Mouse (Mus musculus) CH12.LX (cell line): ENCODE data around the gene Hacd4. TPM values are rescaled to one million over a fixed set of nuclear protein-coding genes. Genes with fewer than 3 reads are reported as not detected.
A peak's percentile ranks its signal among the peaks of the same experiment; 100 is the strongest.

ENCODE experiments used
- DNase-seq: peaks from one replicate; pipeline ENCODE4 v3.0.0-alpha.2; 2013; ENCODE audit errors: extremely low read depth
- H3K27ac ChIP-seq: 2 replicates; pipeline ENCODE4 v1.5.1; 2012; ENCODE audit warnings: low read depth, mild to moderate bottlenecking, control low read depth, moderate library complexity; ENCODE audit not compliant: insufficient read depth
- H3K27me3 ChIP-seq: replicated peaks from 2 replicates; pipeline ENCODE3; 2012; ENCODE audit warnings: inconsistent platforms
- H3K36me3 ChIP-seq, 2 experiments: replicated peaks in 1 of 2; 2 replicates each; pipeline versions ENCODE3 to v1.6.1; 2012; ENCODE audit warnings: inconsistent platforms in 1 of 2, low read length in 1 of 2, mild to moderate bottlenecking in 1 of 2, mixed read lengths in 1 of 2, moderate library complexity in 1 of 2; ENCODE audit not compliant: control insufficient read depth in 1 of 2, insufficient read depth in 1 of 2
- H3K4me1 ChIP-seq, 2 experiments: 2 replicates each; pipeline ENCODE4 v1.6.1; 2012; ENCODE audit warnings: inconsistent platforms in 1 of 2, moderate library complexity in 1 of 2; ENCODE audit not compliant: insufficient read depth in 2 of 2, control insufficient read depth in 1 of 2
- H3K4me2 ChIP-seq: 2 replicates; pipeline ENCODE4 v1.6.1; 2012; ENCODE audit warnings: low read depth, mild to moderate bottlenecking, control low read depth; ENCODE audit not compliant: poor library complexity, insufficient read depth, severe bottlenecking
- H3K4me3 ChIP-seq, 3 experiments: fragments of 150-350 bp in 1 of 3; sonication (generic) in 1 of 3; replicated peaks in 1 of 3; 2 replicates each; pipeline versions ENCODE3 to v1.5.1; 2011 to 2012; ENCODE audit warnings: low read depth in 2 of 3, low read length in 2 of 3, mild to moderate bottlenecking in 2 of 3, moderate library complexity in 2 of 3, control low read depth in 1 of 3, improper control_type of control experiment in 1 of 3, inconsistent platforms in 1 of 3, mixed read lengths in 1 of 3; ENCODE audit not compliant: poor library complexity in 1 of 3
- H3K79me2 ChIP-seq: replicated peaks from 2 replicates; pipeline ENCODE4 v1.6.1; 2012; ENCODE audit warnings: mild to moderate bottlenecking, moderate library complexity; ENCODE audit not compliant: control insufficient read depth, poor library complexity, insufficient read depth, severe bottlenecking; ENCODE audit errors: extremely low read depth
- H3K9ac ChIP-seq: 2 replicates; pipeline ENCODE4 v1.6.1; 2012; ENCODE audit warnings: low read depth, mild to moderate bottlenecking, control low read depth, moderate library complexity; ENCODE audit not compliant: insufficient read depth
- H3K9me3 ChIP-seq: replicated peaks from 2 replicates; pipeline ENCODE3; 2012; ENCODE audit warnings: low read length, inconsistent platforms, mixed read lengths
- BHLHE40 ChIP-seq: IDR thresholded peaks from 2 replicates; pipeline ENCODE4 v1.6.1; 2011; ENCODE audit warnings: mild to moderate bottlenecking, low read depth, low read length, improper control_type of control experiment
- CHD1 ChIP-seq: IDR thresholded peaks from 2 replicates; pipeline ENCODE4 v1.6.1; 2012; ENCODE audit warnings: low read depth, low read length, improper control_type of control experiment, inconsistent platforms
- CHD2 ChIP-seq: IDR thresholded peaks from 2 replicates; pipeline ENCODE4 v1.6.1; 2011; ENCODE audit warnings: low read length, improper control_type of control experiment
- E2F4 ChIP-seq: IDR thresholded peaks from 2 replicates; pipeline ENCODE4 v1.6.1; 2011; ENCODE audit warnings: low read depth, low read length, improper control_type of control experiment; ENCODE audit not compliant: insufficient replicate concordance
- EP300 ChIP-seq: IDR thresholded peaks from 2 replicates; pipeline ENCODE4 v1.6.1; 2011; ENCODE audit warnings: low read length, improper control_type of control experiment
- GABPA ChIP-seq: IDR thresholded peaks from 2 replicates; pipeline ENCODE4 v1.6.1; 2012; ENCODE audit warnings: low read depth, low read length, improper control_type of control experiment, inconsistent platforms; ENCODE audit not compliant: insufficient replicate concordance
- HCFC1 ChIP-seq: IDR thresholded peaks from 2 replicates; pipeline ENCODE4 v1.6.1; 2012; ENCODE audit warnings: low read depth, mild to moderate bottlenecking, inconsistent platforms, low read length, improper control_type of control experiment
- JUND ChIP-seq: conservative IDR thresholded peaks from 2 replicates; pipeline ENCODE4 v1.6.1; 2011; ENCODE audit warnings: low read depth, low read length, improper control_type of control experiment
- KAT2A ChIP-seq: IDR thresholded peaks from 2 replicates; pipeline ENCODE4 v1.6.1; 2012; ENCODE audit warnings: low read length, improper control_type of control experiment, inconsistent platforms; ENCODE audit not compliant: insufficient replicate concordance
- MEF2A ChIP-seq: IDR thresholded peaks from 2 replicates; pipeline ENCODE4 v1.6.1; 2014; ENCODE audit warnings: low read depth, mild to moderate bottlenecking, inconsistent platforms, low read length, improper control_type of control experiment, borderline replicate concordance
- MXI1 ChIP-seq: IDR thresholded peaks from 2 replicates; pipeline ENCODE4 v1.6.1; 2011; ENCODE audit warnings: mild to moderate bottlenecking, low read depth, low read length, improper control_type of control experiment
- MYC ChIP-seq: IDR thresholded peaks from 2 replicates; pipeline ENCODE4 v1.6.1; 2011; ENCODE audit warnings: low read depth, mild to moderate bottlenecking, improper control_type of control experiment, low read length
- NELFE ChIP-seq: IDR thresholded peaks from 2 replicates; pipeline ENCODE4 v1.6.1; 2011; ENCODE audit warnings: low read depth, low read length, improper control_type of control experiment
- PAX5 ChIP-seq: IDR thresholded peaks from 2 replicates; pipeline ENCODE4 v1.6.1; 2012; ENCODE audit warnings: low read length, inconsistent platforms, mixed read lengths
- POLR2A ChIP-seq: IDR thresholded peaks from 2 replicates; pipeline ENCODE4 v1.6.1; 2011; ENCODE audit warnings: low read depth, mild to moderate bottlenecking, improper control_type of control experiment, low read length
- POLR2AphosphoS2 ChIP-seq: IDR thresholded peaks from 2 replicates; pipeline ENCODE4 v1.6.1; 2011; ENCODE audit warnings: low read depth, low read length, improper control_type of control experiment
- RAD21 ChIP-seq: IDR thresholded peaks from 2 replicates; pipeline ENCODE4 v1.6.1; 2011; ENCODE audit warnings: low read depth, mild to moderate bottlenecking, low read length, improper control_type of control experiment, moderate library complexity
- RCOR1 ChIP-seq: conservative IDR thresholded peaks from 2 replicates; pipeline ENCODE4 v1.6.1; 2012; ENCODE audit warnings: low read depth, mild to moderate bottlenecking, inconsistent platforms, low read length, improper control_type of control experiment
- SMC3 ChIP-seq: IDR thresholded peaks from 2 replicates; pipeline ENCODE4 v1.6.1; 2011; ENCODE audit warnings: low read depth, low read length, improper control_type of control experiment
- UBTF ChIP-seq: IDR thresholded peaks from 2 replicates; pipeline ENCODE4 v1.6.1; 2012; ENCODE audit warnings: low read depth, mild to moderate bottlenecking, inconsistent platforms, low read length, improper control_type of control experiment, moderate library complexity
- ZNF384 ChIP-seq: IDR thresholded peaks from 2 replicates; pipeline ENCODE4 v1.6.1; 2012; ENCODE audit warnings: low read depth, low read length, improper control_type of control experiment, inconsistent platforms
- dilution Hi-C: fragments of 300-500 bp; cut with MboI; formaldehyde crosslinking; loops from 2 replicates; pipeline ENCODE4 v1.14.3; 2020; ENCODE audit warnings: low sequenced_read_pairs; ENCODE audit not compliant: extremely low pct_unique_long_range_greater_than_20kb, extremely low pct_ligation_motif_present
- in situ Hi-C: fragments of 300-500 bp; cut with MboI; formaldehyde crosslinking; loops from 3 replicates; pipeline ENCODE4 v1.14.3; 2019; ENCODE audit warnings: low sequenced_read_pairs, low pct_ligation_motif_present, low pct_unique_long_range_greater_than_20kb, mixed read lengths
- polyA plus RNA-seq: library from polyadenylated mRNA; unstranded; fragments of >175 nt; gene quantifications from 2 replicates; pipeline ENCODE4 v1.2.1, GENCODE M21; 2012; ENCODE audit warnings: low read depth; ENCODE audit not compliant: insufficient read length
- total RNA-seq, 2 experiments: library from RNA; depleted of rRNA; stranded (reverse); fragments of 300-350 nt in 1 of 2; fragments of >200 nt in 1 of 2; gene quantifications; 2 replicates each; pipeline ENCODE4 v1.2.3; 2012 to 2014

Hacd4 gene
- total and polyA plus RNA-seq, 3 experiments, result 0.17 TPM; not detected in 2

DNA sequence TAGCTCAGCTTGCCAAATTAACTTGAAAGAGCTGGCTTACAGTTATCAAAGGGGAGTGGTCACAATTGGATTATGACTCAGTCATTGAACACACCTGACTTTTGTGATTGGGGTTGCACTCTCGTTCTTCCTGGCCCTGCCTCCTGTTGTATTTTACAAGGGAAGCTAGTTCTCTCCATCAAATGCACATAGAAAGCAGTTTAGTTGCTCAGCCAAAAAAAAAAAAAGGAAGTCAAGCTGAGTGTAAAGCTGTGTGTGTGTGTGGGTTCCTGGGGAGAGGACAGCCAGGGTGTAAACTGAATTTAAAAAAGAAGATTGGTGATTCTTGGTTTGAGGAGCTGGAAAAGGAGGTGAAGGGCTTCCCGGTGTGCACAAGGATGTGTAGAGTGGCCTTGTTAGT lies 811 bp downstream of the Hacd4 start:
- no peak overlapping the region for H3K27ac ChIP-seq
- H3K4me2 ChIP-seq, result no peak overlapping the region
- in situ Hi-C loops, result no loop called here
- no peaks in the 10 kb centered on the region for H3K9me3 ChIP-seq
- H3K36me3 ChIP-seq, result no peaks in the 10 kb centered on the region
- H3K4me3 ChIP-seq, result no peak overlapping the region
- no peak overlapping the region for H3K9ac ChIP-seq
- TF ChIP-seq UBTF, result no peak
- no peak for TF ChIP-seq E2F4
- TF ChIP-seq ZNF384, result peak; percentile 35; the same call in 1 of the 2 replicates
- no peak for TF ChIP-seq CHD2
- dilution Hi-C loops, result no loop called here
- H3K27me3 ChIP-seq, result no peaks in the 10 kb centered on the region
- H3K79me2 ChIP-seq, result no peaks in the 10 kb centered on the region
- peaks cover 3 to 19% of the 10 kb centered on the region in 2 experiments; a peak in 2 of 4 replicates for H3K4me1 ChIP-seq
- DNase-seq, result no peak

DNA sequence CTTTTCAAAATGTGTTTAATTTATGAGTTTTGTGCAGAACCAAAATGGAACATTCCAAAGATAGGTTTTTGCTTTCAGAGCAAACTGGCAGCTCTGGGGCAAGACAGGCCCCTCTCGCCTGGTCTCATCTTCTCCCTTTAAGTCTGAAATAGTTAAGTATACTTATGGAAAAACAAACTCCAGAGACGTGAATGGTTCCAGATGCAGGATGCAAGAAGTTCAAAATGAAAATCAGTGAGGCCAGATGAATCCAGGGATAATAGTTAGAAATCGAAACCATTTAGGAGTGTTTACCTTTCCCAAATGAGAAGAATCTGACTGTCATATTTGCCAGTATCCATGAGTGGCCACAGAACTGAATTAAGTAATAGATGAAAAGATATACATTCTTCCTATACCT lies 1.6 kb downstream of the Hacd4 start:
- no peak for TF ChIP-seq NELFE
- TF ChIP-seq KAT2A, result no peak
- TF ChIP-seq SMC3, result no peak
- no peak for TF ChIP-seq CHD1
- no peak for TF ChIP-seq EP300
- no peak for TF ChIP-seq POLR2AphosphoS2
- no peak for TF ChIP-seq UBTF
- TF ChIP-seq MXI1, result no peak
- TF ChIP-seq RCOR1, result no peak
- TF ChIP-seq RAD21, result no peak
- TF ChIP-seq HCFC1, result no peak
- TF ChIP-seq PAX5, result no peak
- TF ChIP-seq MYC, result no peak
- TF ChIP-seq E2F4, result no peak
- no peak for TF ChIP-seq BHLHE40
- no peak for TF ChIP-seq POLR2A
- TF ChIP-seq MEF2A, result no peak
- no peak for TF ChIP-seq GABPA
- TF ChIP-seq JUND, result no peak
- no peaks in the 10 kb centered on the region for H3K79me2 ChIP-seq
- dilution Hi-C loops (no loop called here), in situ Hi-C loops (no loop called here)
- H3K4me1 ChIP-seq, result peaks cover 3 to 26% of the 10 kb centered on the region in 2 experiments; a peak in 2 of 4 replicates
- no peak overlapping the region for H3K9ac ChIP-seq
- H3K27ac ChIP-seq, result no peak overlapping the region
- H3K9me3 ChIP-seq, result no peaks in the 10 kb centered on the region
- DNase-seq, result no peak
- H3K27me3 ChIP-seq, result no peaks in the 10 kb centered on the region
- H3K4me2 ChIP-seq, result no peak overlapping the region
- no peak overlapping the region for H3K4me3 ChIP-seq
- H3K36me3 ChIP-seq, result no peaks in the 10 kb centered on the region
